Mouse (Mus musculus) embryonic fibroblast, embryonic 13.5 days (primary cell): ENCODE measurements around the gene Rapgef4.

Experiments
- CTCF ChIP-seq: IDR thresholded peaks from 2 replicates; pipeline ENCODE4 v1.5.1; 2011; ENCODE audit warnings: mild to moderate bottlenecking, control low read depth, low read length, moderate library complexity, borderline replicate concordance; ENCODE audit not compliant: insufficient read depth
- POLR2A ChIP-seq: IDR thresholded peaks from 2 replicates; pipeline ENCODE4 v1.6.1; 2011; ENCODE audit warnings: low read depth, mild to moderate bottlenecking, control low read depth, low read length, moderate library complexity

DNA sequence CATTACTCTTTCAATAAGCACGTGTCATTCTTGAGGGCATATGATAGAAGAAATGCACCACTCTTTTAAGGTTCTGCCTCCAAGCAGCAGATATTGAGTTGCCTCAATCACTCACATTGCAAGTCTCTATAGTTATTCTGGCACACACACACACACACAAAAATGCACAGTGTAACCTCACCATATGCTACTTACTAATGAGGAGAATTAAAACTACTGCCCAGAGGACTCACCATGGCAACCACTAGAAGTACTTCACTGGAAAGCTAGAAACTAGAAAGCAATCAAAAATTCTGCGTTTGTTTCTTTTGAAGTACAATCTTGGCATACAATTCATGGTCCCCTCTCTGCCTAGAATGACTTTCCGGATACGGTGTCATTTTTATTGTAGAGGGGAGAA is 29.8 kb upstream of the Rapgef4 start:
- TF ChIP-seq POLR2A (no peak), CTCF (no peak)
